Mouse (Mus musculus) kidney, embryonic 14.5 days (tissue): ENCODE measurements around the gene Mrpl30. TPM values are rescaled to one million over a fixed set of nuclear protein-coding genes. Genes with fewer than 3 reads are reported as not detected.

Source experiments
- ATAC-seq: fragments of 200-750 bp; cut with Nextera tagmentation; 2 replicates; pipeline ENCODE4 v1.8.0; 2017; ENCODE audit warnings: moderate number of reproducible peaks, mild to moderate bottlenecking, moderate TSS enrichment, moderate library complexity; ENCODE audit not compliant: low FRiP score, low TSS enrichment
- H3K27ac ChIP-seq: fragments of 300-500 bp; sonication (generic); 2 replicates; pipeline ENCODE4 v1.5.1; 2014; ENCODE audit warnings: low read depth, mild to moderate bottlenecking, low read length, moderate library complexity, mixed read lengths
- H3K27me3 ChIP-seq: fragments of 300-500 bp; sonication (generic); 2 replicates; pipeline ENCODE4 v1.6.1; 2014; ENCODE audit warnings: mild to moderate bottlenecking, low read length; ENCODE audit not compliant: control insufficient read depth, insufficient read depth
- H3K36me3 ChIP-seq: fragments of 300-500 bp; sonication (generic); 2 replicates; pipeline ENCODE4 v1.6.1; 2014; ENCODE audit warnings: low read length, mixed read lengths; ENCODE audit not compliant: control insufficient read depth, insufficient read depth
- H3K4me1 ChIP-seq: fragments of 300-500 bp; sonication (generic); 2 replicates; pipeline ENCODE4 v1.6.1; 2014; ENCODE audit warnings: low read length, mixed read lengths; ENCODE audit not compliant: control insufficient read depth, insufficient read depth
- H3K4me2 ChIP-seq: fragments of 300-500 bp; sonication (generic); replicated peaks from 2 replicates; pipeline ENCODE4 v1.6.1; 2014; ENCODE audit warnings: low read depth, mild to moderate bottlenecking, low read length
- H3K4me3 ChIP-seq: fragments of 300-500 bp; sonication (generic); 2 replicates; pipeline ENCODE4 v1.5.1; 2014; ENCODE audit warnings: mild to moderate bottlenecking, low read length
- H3K9ac ChIP-seq: fragments of 300-500 bp; sonication (generic); 2 replicates; pipeline ENCODE4 v1.6.1; 2014; ENCODE audit warnings: low read depth, mild to moderate bottlenecking, low read length, moderate library complexity
- H3K9me3 ChIP-seq: fragments of 300-500 bp; sonication (generic); 2 replicates; pipeline ENCODE4 v1.6.1; 2016; ENCODE audit warnings: low read length; ENCODE audit not compliant: control insufficient read depth
- WGBS: fragments of 180-500 bp; shearing (Covaris S2); extraction: QIAGEN DNeasy Blood & Tissue Kit; methylation state at CpG from one replicate; pipeline ENCODE4 v1.1.7; 2014; 5-methylcytosine and 5-hydroxymethylcytosine counted together
- polyA plus RNA-seq: library from polyadenylated mRNA; unstranded; fragments of >200 nt; fragmentation: Nextera tagmentation; extraction: Ambion mirVana; gene quantifications from 2 replicates; pipeline ENCODE4 v1.2.1, GENCODE M21; 2014

Gene Mrpl30
- polyA plus RNA-seq, 1 experiment from 2014 or later: 269 TPM

GRCm38 (mm10) chr1:37889206-37889605 is 1.1 kb upstream of the Mrpl30 start:
- no peak for ATAC-seq
- Histone ChIP-seq H3K4me3 (peak overlapping the region; percentile 68), H3K4me2 (peak overlapping the region; percentile 87), H3K9me3 (no peaks in the 10 kb centered on the region), H3K36me3 (peaks cover 5% of the 10 kb centered on the region), H3K4me1 (peaks cover 11% of the 10 kb centered on the region), H3K9ac (peak overlapping the region; percentile 69; the same call in 1 of the 2 replicates), H3K27me3 (no peaks in the 10 kb centered on the region), H3K27ac (no peak overlapping the region)
- 78% methylated on average over 7 of the region's 7 CpGs for WGBS

- Histone ChIP-seq H3K4me3 (peak overlapping the region; percentile 68), H3K9ac (peak overlapping the region; percentile 69; the same call in 1 of the 2 replicates), H3K36me3 (peaks cover 23% of the 10 kb centered on the region), H3K27ac (no peak overlapping the region), H3K27me3 (no peaks in the 10 kb centered on the region), H3K9me3 (no peaks in the 10 kb centered on the region), H3K4me2 (peak overlapping the region; percentile 87), H3K4me1 (peaks cover 11% of the 10 kb centered on the region)
- ATAC-seq: no peak; the same call in 1 of the 2 replicates
- WGBS: 71% methylated on average over 3 of the region's 3 CpGs
Measured at GRCm38 (mm10) chr1:37891400-37891799, 1.1 kb downstream of the Mrpl30 start.

GRCm38 (mm10) chr1:37894606-37895005 is 4.3 kb downstream of the Mrpl30 start:
- Histone ChIP-seq H3K36me3 (peaks cover 42% of the 10 kb centered on the region), H3K4me1 (peaks cover 7% of the 10 kb centered on the region), H3K4me3 (no peak overlapping the region), H3K9ac (no peak overlapping the region), H3K27me3 (no peaks in the 10 kb centered on the region), H3K9me3 (no peaks in the 10 kb centered on the region), H3K4me2 (no peak overlapping the region), H3K27ac (no peak overlapping the region)
- no peak for ATAC-seq

- 76% methylated on average over 4 of the region's 4 CpGs for WGBS
- no peak overlapping the region for H3K27ac ChIP-seq
- peaks cover 40% of the 10 kb centered on the region for H3K36me3 ChIP-seq
Measured at GRCm38 (mm10) chr1:37899816-37900215, 9.5 kb downstream of the Mrpl30 start.

GRCm38 (mm10) chr1:37900288-37900687 is 10.0 kb downstream of the Mrpl30 start:
- no peak overlapping the region for H3K4me2 ChIP-seq
- H3K9ac ChIP-seq: no peak overlapping the region
- no peak for ATAC-seq
- no peak overlapping the region for H3K27ac ChIP-seq
- no peaks in the 10 kb centered on the region for H3K4me1 ChIP-seq
- no peaks in the 10 kb centered on the region for H3K9me3 ChIP-seq
- 52% methylated on average over 6 of the region's 6 CpGs for WGBS
- H3K36me3 ChIP-seq: peaks cover 35% of the 10 kb centered on the region
- H3K27me3 ChIP-seq: no peaks in the 10 kb centered on the region
- H3K4me3 ChIP-seq: no peak overlapping the region

More at GRCm38 (mm10) chr1:37899816-37900215, 9.5 kb downstream of the Mrpl30 start:
- Histone ChIP-seq H3K9ac (no peak overlapping the region), H3K9me3 (no peaks in the 10 kb centered on the region), H3K4me2 (no peak overlapping the region), H3K27me3 (no peaks in the 10 kb centered on the region), H3K4me1 (no peaks in the 10 kb centered on the region), H3K4me3 (no peak overlapping the region)
- ATAC-seq: no peak

GRCm38 (mm10) chr1:37903178-37903577 is 12.9 kb downstream of the Mrpl30 start:
- H3K9me3 ChIP-seq: no peaks in the 10 kb centered on the region
- no peak overlapping the region for H3K27ac ChIP-seq
- 20% methylated on average over 6 of the region's 6 CpGs for WGBS
- H3K4me2 ChIP-seq: no peak overlapping the region
- no peak for ATAC-seq
- no peaks in the 10 kb centered on the region for H3K27me3 ChIP-seq
- no peaks in the 10 kb centered on the region for H3K4me1 ChIP-seq
- peaks cover 14% of the 10 kb centered on the region for H3K36me3 ChIP-seq
- no peak overlapping the region for H3K4me3 ChIP-seq
- no peak overlapping the region for H3K9ac ChIP-seq

GRCm38 (mm10) chr1:37912751-37913150 is 22.5 kb downstream of the Mrpl30 start:
- WGBS: 80% methylated on average over 2 of the region's 2 CpGs
- no peaks in the 10 kb centered on the region for H3K36me3 ChIP-seq
- H3K9me3 ChIP-seq: no peaks in the 10 kb centered on the region
- ATAC-seq: no peak
- H3K4me2 ChIP-seq: no peak overlapping the region
- no peak overlapping the region for H3K9ac ChIP-seq
- no peak overlapping the region for H3K27ac ChIP-seq
- H3K4me1 ChIP-seq: no peaks in the 10 kb centered on the region
- H3K4me3 ChIP-seq: no peak overlapping the region
- no peaks in the 10 kb centered on the region for H3K27me3 ChIP-seq

- 77% methylated on average over 5 of the region's 5 CpGs for WGBS
- no peak for ATAC-seq
- Histone ChIP-seq H3K27me3 (no peaks in the 10 kb centered on the region), H3K9me3 (no peaks in the 10 kb centered on the region), H3K9ac (no peak within 1 kb of the TSS), H3K4me2 (no peak within 1 kb of the TSS), H3K36me3 (no peaks in the 10 kb centered on the region), H3K4me3 (no peak within 1 kb of the TSS), H3K4me1 (no peaks in the 10 kb centered on the region), H3K27ac (no peak within 1 kb of the TSS)
Measured at GRCm38 (mm10) chr1:37916393-37916792, 26.1 kb downstream of the Mrpl30 start, which contains the start of gene Lyg2. TSS of gene Lyg2 (minus strand) at chr1:37916493.

GRCm38 (mm10) chr1:37917666-37918065 is 27.4 kb downstream of the Mrpl30 start:
- WGBS: 71% methylated on average over 13 of the region's 13 CpGs

More at GRCm38 (mm10) chr1:37917666-37918065, 27.4 kb downstream of the Mrpl30 start:
- Histone ChIP-seq H3K27ac (no peak overlapping the region), H3K9ac (no peak overlapping the region), H3K36me3 (no peaks in the 10 kb centered on the region), H3K9me3 (no peaks in the 10 kb centered on the region), H3K4me3 (no peak overlapping the region), H3K27me3 (no peaks in the 10 kb centered on the region), H3K4me2 (no peak overlapping the region), H3K4me1 (no peaks in the 10 kb centered on the region)
- ATAC-seq: no peak
